Mouse (Mus musculus) thymus, postnatal 25 days (tissue): ENCODE measurements around the gene Zfp941.
"Not testable (repeated sequence)": the region's sequence is repeated elsewhere in the genome, so short reads cannot be mapped to it uniquely, and the experiment has no call there.

Source experiments
- DNase-seq: peaks from one replicate; pipeline ENCODE4 v3.0.0; 2022

Zfp941 gene

GRCm38 (mm10) chr7:140765888-140766739, 55.9 kb downstream of the Zfp941 start:
- DNase-seq, result peak; percentile 10

- DNase-seq, result not testable (repeated sequence)
Observed at GRCm38 (mm10) chr7:140765391-140765790, 56.6 kb downstream of the Zfp941 start.

- no peak for DNase-seq
Observed at GRCm38 (mm10) chr7:140763447-140764020, 58.4 kb downstream of the Zfp941 start, which contains the start of gene Cyp2e1. Gene Cyp2e1 (plus strand): TSS chr7:140763739.

- no peak for DNase-seq
Observed at GRCm38 (mm10) chr7:140760647-140761046, 61.3 kb downstream of the Zfp941 start.
